In genomic region chr1:71063885-71064492, GRCm38 (mm10) we compare ENCODE assay signal across 17 mouse cellular contexts.
"Had no signal": no experiment of that assay in that cellular context is flagged by ENCODE, and none has a peak within 500 bp of the region (broad histone marks: within the 10 kb centered on the region; RNA-seq: fewer than 3 reads in every experiment).

No protein-coding gene starts in this region.

- H3K27me3 ChIP-seq: liver, embryonic 13.5 days; midbrain, embryonic 13.5 days; stomach, embryonic 15.5 days had no signal

- H3K9me3 ChIP-seq: liver, embryonic 13.5 days; midbrain, embryonic 13.5 days; stomach, embryonic 15.5 days had no signal

- H3K4me2 ChIP-seq: liver, embryonic 13.5 days; midbrain, embryonic 13.5 days; stomach, embryonic 15.5 days had no signal

- H3K27ac ChIP-seq: kidney, postnatal 0 days; layer of hippocampus, adult 2 months; liver, embryonic 13.5 days; midbrain, embryonic 13.5 days; stomach, embryonic 15.5 days had no signal

- H3K36me3 ChIP-seq: midbrain, embryonic 13.5 days; stomach, embryonic 15.5 days had no signal

- DNase-seq: kidney, adult 2 months; kidney, postnatal 25 days; layer of hippocampus, adult 9-11 months; liver, embryonic 13.5 days; lung, adult 2 months; lung, postnatal 14 days; lung, postnatal 4 days; retina, postnatal 1 day; right cerebral cortex, postnatal 25 days; spleen, adult 18-20 months; thymus, postnatal 25 days had no signal

- H3K4me1 ChIP-seq: stomach, embryonic 15.5 days had no signal

- ATAC-seq: intestine, postnatal 0 days; midbrain, embryonic 13.5 days had no signal

- H3K9ac ChIP-seq: liver, embryonic 13.5 days; midbrain, embryonic 13.5 days; stomach, embryonic 15.5 days had no signal

- H3K4me3 ChIP-seq: layer of hippocampus, adult 2 months; liver, embryonic 13.5 days; midbrain, embryonic 13.5 days; myocyte; stomach, embryonic 15.5 days had no signal
